In genomic region chr2:22624188-22624975, GRCm38 (mm10) we compare ENCODE assay signal across 11 mouse cellular contexts. TPM values are rescaled to one million over a fixed set of nuclear protein-coding genes. Genes with fewer than 3 reads are reported as not detected.
A peak's percentile ranks its signal among the peaks of the same experiment; 100 is the strongest.
DNase-seq lines count a peak whose midpoint lies in the region; ATAC-seq lines count a peak whose summit lies in the region.
"Had no signal": no experiment of that assay in that cellular context is flagged by ENCODE, and none has a peak within 500 bp of the region (broad histone marks: within the 10 kb centered on the region; RNA-seq: fewer than 3 reads in every experiment).

No protein-coding gene starts in this region.

- H3K27ac ChIP-seq in kidney, embryonic 16.5 days (ENCODE audit: low read length): no peak overlapping the region
- peak overlapping the region; percentile 98 for H3K27ac ChIP-seq in forebrain, embryonic 14.5 days (ENCODE audit: low read depth, low read length)
- no peak overlapping the region for H3K27ac ChIP-seq in limb, embryonic 13.5 days
- H3K27ac ChIP-seq: liver, embryonic 13.5 days had no signal

- peaks cover 17% of the 10 kb centered on the region for H3K4me1 ChIP-seq in kidney, embryonic 16.5 days (ENCODE audit: insufficient read depth, low read length)
- H3K4me1 ChIP-seq in forebrain, embryonic 14.5 days (ENCODE audit: control insufficient read depth, insufficient read depth, low read length): peaks cover 14% of the 10 kb centered on the region; the same call in 1 of the 2 replicates
- peaks cover 22% of the 10 kb centered on the region for H3K4me1 ChIP-seq in limb, embryonic 13.5 days

- H3K4me3 ChIP-seq in kidney, embryonic 16.5 days (ENCODE audit: low read length): no peak overlapping the region
- peak overlapping the region; percentile 51 for H3K4me3 ChIP-seq in forebrain, embryonic 14.5 days (ENCODE audit: low read depth, low read length)
- H3K4me3 ChIP-seq in limb, embryonic 13.5 days: 0 out of 2 replicates have a peak overlapping the region, but pooled peaks have one; percentile 40
- H3K4me3 ChIP-seq: liver, embryonic 13.5 days had no signal

- 0 out of 2 replicates have a peak overlapping the region, but pooled peaks have one; percentile 62 for H3K4me2 ChIP-seq in kidney, embryonic 16.5 days (replicated peaks; ENCODE audit: low read depth, low read length)
- H3K4me2 ChIP-seq in forebrain, embryonic 14.5 days (ENCODE audit: low read length): peak overlapping the region; percentile 78
- no peak overlapping the region; the same call in 1 of the 2 replicates for H3K4me2 ChIP-seq in limb, embryonic 13.5 days (replicated peaks)
- H3K4me2 ChIP-seq: liver, embryonic 13.5 days had no signal

- DNase-seq in kidney, postnatal 25 days: no peak
- DNase-seq in forebrain, embryonic 14.5 days (ENCODE audit: low spot score): peak; percentile 51
- peak; percentile 38 for DNase-seq in retina, embryonic 14.5 days (ENCODE audit: low spot score)
- no peak for DNase-seq in layer of hippocampus, adult 9-11 months
- DNase-seq: liver, embryonic 13.5 days; thymus, adult 18-20 months had no signal

- no peaks in the 10 kb centered on the region for H3K9me3 ChIP-seq in kidney, embryonic 16.5 days (ENCODE audit: low read length)
- no peaks in the 10 kb centered on the region for H3K9me3 ChIP-seq in forebrain, embryonic 14.5 days (replicated peaks; ENCODE audit: control insufficient read depth, low read length)
- no peaks in the 10 kb centered on the region for H3K9me3 ChIP-seq in limb, embryonic 13.5 days
- H3K9me3 ChIP-seq: liver, embryonic 13.5 days had no signal

- ATAC-seq in kidney, embryonic 16.5 days (ENCODE audit: low FRiP score, low TSS enrichment): no peak
- ATAC-seq in forebrain, embryonic 14.5 days: no peak
- ATAC-seq in limb, embryonic 13.5 days (ENCODE audit: low FRiP score, low read depth): no peak
- ATAC-seq in cerebellum, adult (ENCODE audit: insufficient number of reproducible peaks, low FRiP score, low TSS enrichment): no peak
- no peak for ATAC-seq in frontal cortex, adult (ENCODE audit: low TSS enrichment)

- 4% methylated on average over 27 of the region's 27 CpGs for WGBS in kidney, embryonic 16.5 days
- 2% methylated on average over 27 of the region's 27 CpGs for WGBS in forebrain, embryonic 14.5 days
- WGBS in limb, embryonic 13.5 days: 3% methylated on average over 27 of the region's 27 CpGs

- H3K27me3 ChIP-seq in kidney, embryonic 16.5 days (ENCODE audit: insufficient read depth, low read length): peaks cover 87% of the 10 kb centered on the region
- peaks cover 43% of the 10 kb centered on the region for H3K27me3 ChIP-seq in forebrain, embryonic 14.5 days (replicated peaks; ENCODE audit: control insufficient read depth, insufficient read depth, low read length)
- H3K27me3 ChIP-seq in limb, embryonic 13.5 days: peaks cover 97% of the 10 kb centered on the region
- H3K27me3 ChIP-seq: CH12.LX had no signal

- H3K36me3 ChIP-seq in kidney, embryonic 16.5 days (ENCODE audit: insufficient read depth, low read length): no peaks in the 10 kb centered on the region
- peaks cover 2% of the 10 kb centered on the region; the same call in 1 of the 2 replicates for H3K36me3 ChIP-seq in forebrain, embryonic 14.5 days (ENCODE audit: control insufficient read depth, insufficient read depth, low read length)
- H3K36me3 ChIP-seq in limb, embryonic 13.5 days: no peaks in the 10 kb centered on the region
- H3K36me3 ChIP-seq: liver, embryonic 13.5 days had no signal

- no peak overlapping the region for H3K9ac ChIP-seq in kidney, embryonic 16.5 days (replicated peaks; ENCODE audit: low read length)
- H3K9ac ChIP-seq in forebrain, embryonic 14.5 days (ENCODE audit: low read length): peak overlapping the region; percentile 89
- no peak overlapping the region for H3K9ac ChIP-seq in limb, embryonic 13.5 days
- H3K9ac ChIP-seq: liver, embryonic 13.5 days had no signal

RNA-seq across cellular contexts. Expression of gene Gad2, which starts 2.4 kb away (rescaled TPM):
- not detected in 2 replicates for polyA plus RNA-seq in kidney, embryonic 16.5 days (2015; fragmentation: Nextera tagmentation; extraction: Ambion mirVana)
- polyA plus RNA-seq in forebrain, embryonic 14.5 days (2014; fragmentation: Nextera tagmentation; extraction: Ambion mirVana): 38.7 and 43.1 TPM in 2 replicates
- 0.14 and 0.76 TPM in 2 replicates for polyA plus RNA-seq in limb, embryonic 13.5 days (2015; fragmentation: Nextera tagmentation; extraction: Ambion mirVana)

Comparison
In these comparisons a context has a peak if more than half of its experiments do, and no peak if none do; other contexts are left out.
1. DNase-seq: peak in forebrain, embryonic 14.5 days (single experiment) and retina, embryonic 14.5 days (single experiment); none in kidney, postnatal 25 days (0 of 2) and layer of hippocampus, adult 9-11 months (single experiment).
2. RNA of gene Gad2, which starts 2.4 kb away (polyA plus RNA-seq): 38.7 to 43.1 TPM in forebrain, embryonic 14.5 days; 0.14 to 0.76 TPM in limb, embryonic 13.5 days and not detected in kidney, embryonic 16.5 days; every median in the first group is over 10 times any median in the second.